Comparison of ENCODE assay signal across 10 mouse cellular contexts in the genomic region with DNA sequence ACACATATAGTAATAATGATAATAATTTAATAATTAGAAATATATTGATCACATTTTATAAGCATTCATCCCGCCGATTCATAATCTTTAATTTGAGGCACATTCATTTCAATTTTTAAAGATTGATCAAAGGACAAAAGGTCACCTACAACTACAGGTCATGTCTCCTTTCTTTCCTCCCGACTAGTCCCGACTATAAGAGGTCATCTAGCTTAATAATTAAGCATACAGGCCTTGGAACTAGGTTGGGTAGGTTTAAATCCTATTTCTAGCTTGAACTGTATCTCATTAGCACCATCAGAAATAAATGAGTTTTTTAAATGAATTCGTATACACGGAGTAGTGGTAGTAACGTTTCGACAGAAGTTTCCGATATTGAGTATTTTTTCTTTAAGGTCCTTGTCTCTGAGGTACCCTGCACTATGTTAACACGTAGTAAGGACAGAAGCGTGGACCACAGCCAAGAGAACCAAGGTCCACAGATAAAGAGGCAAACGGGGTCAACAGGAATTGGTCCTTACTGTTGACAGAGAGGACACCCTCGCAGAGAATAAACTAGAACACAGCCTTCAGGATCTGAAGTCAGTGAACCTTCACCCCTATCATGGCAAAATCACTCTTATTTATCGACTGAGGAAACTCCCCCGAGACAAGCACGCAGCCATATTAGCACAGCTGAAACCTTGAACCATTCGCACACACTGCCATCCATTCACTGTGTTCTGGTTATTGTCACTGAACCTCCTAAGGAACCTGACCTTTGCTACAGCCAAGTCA.
A peak's percentile ranks its signal among the peaks of the same experiment; 100 is the strongest.
DNase-seq lines count a peak whose midpoint lies in the region; ATAC-seq and TF ChIP-seq lines count a peak whose summit lies in the region.
"Had no signal": no experiment of that assay in that cellular context is flagged by ENCODE, and none has a peak within 500 bp of the region (broad histone marks: within the 10 kb centered on the region; RNA-seq: fewer than 3 reads in every experiment).

No protein-coding gene starts in this region.

- 24% methylated on average over 17 of the region's 17 CpGs for WGBS in heart, adult 2 months
- 40% methylated on average over 17 of the region's 17 CpGs for WGBS in intestine, embryonic 15.5 days
- 61% methylated on average over 17 of the region's 17 CpGs for WGBS in liver, embryonic 12.5 days (ENCODE audit: insufficient replicate concordance)
- WGBS in cerebellum, adult 2 months: 78% methylated on average over 17 of the region's 17 CpGs

- no peak for TF ChIP-seq CTCF in heart, adult 2 months (IDR thresholded peaks at IDR 0.05)
- no peak for TF ChIP-seq CTCF in cerebellum, adult 2 months (IDR thresholded peaks at IDR 0.05; ENCODE audit: borderline replicate concordance, insufficient read depth, low read depth, low read length)
- TF ChIP-seq CTCF in gastrocnemius, adult 2 months (IDR thresholded peaks at IDR 0.05): no peak

- intact Hi-C loops in heart, adult 2 months (cut with DNase I): loop anchor here (2.0 to 5.0 kb wide), 5 partner anchors 147 to 401 kb away; partner anchors contain the start of genes Jmjd1c and Reep3
- intact Hi-C loops in gastrocnemius, adult 2 months (cut with DNase I): loop anchor here (2.0 to 10.0 kb wide), 6 partner anchors 58 to 625 kb away; partner anchors contain the start of gene Egr2

- peak in 1 of 2 experiments; percentile 39 for DNase-seq in heart, adult 2 months
- no peak for DNase-seq in heart, adult 11 months
- DNase-seq in adrenal gland, adult 2 months: peak; percentile 81
- DNase-seq in cerebellum, adult 2 months: no peak
- no peak for DNase-seq in thymus, postnatal 10 days (ENCODE audit: low spot score in 2 of 2)
- no peak for DNase-seq in gastrocnemius, adult 2 months
- DNase-seq: layer of hippocampus, adult 9-11 months had no signal

- no peaks in the 10 kb centered on the region for H3K27me3 ChIP-seq in heart, adult 2 months (ENCODE audit: control insufficient read depth, insufficient read depth, low read length)
- H3K27me3 ChIP-seq in intestine, embryonic 15.5 days (replicated peaks): no peaks in the 10 kb centered on the region
- H3K27me3 ChIP-seq in liver, embryonic 12.5 days (replicated peaks): peaks cover 5% of the 10 kb centered on the region; the same call in 1 of the 2 replicates
- H3K27me3 ChIP-seq in cerebellum, adult 2 months (ENCODE audit: control insufficient read depth, insufficient read depth, low read length): no peaks in the 10 kb centered on the region
- H3K27me3 ChIP-seq: midbrain, embryonic 12.5 days had no signal

- H3K9me3 ChIP-seq in intestine, embryonic 15.5 days: no peaks in the 10 kb centered on the region
- H3K9me3 ChIP-seq in liver, embryonic 12.5 days (replicated peaks): no peaks in the 10 kb centered on the region
- H3K9me3 ChIP-seq: midbrain, embryonic 12.5 days had no signal

- no peak for TF ChIP-seq EP300 in heart, adult 2 months (IDR thresholded peaks at IDR 0.05; ENCODE audit: insufficient read depth, low read depth, low read length)

- peaks cover 16% of the 10 kb centered on the region for H3K4me1 ChIP-seq in heart, adult 2 months (ENCODE audit: control insufficient read depth, insufficient read depth, low read length)
- H3K4me1 ChIP-seq in intestine, embryonic 15.5 days (replicated peaks): peaks cover 19% of the 10 kb centered on the region
- H3K4me1 ChIP-seq in liver, embryonic 12.5 days: peaks cover 50% of the 10 kb centered on the region
- H3K4me1 ChIP-seq in cerebellum, adult 2 months (ENCODE audit: control insufficient read depth, insufficient read depth, low read length): no peaks in the 10 kb centered on the region

- peak overlapping the region; percentile 44; the same call in 1 of the 2 replicates for H3K27ac ChIP-seq in heart, adult 2 months
- H3K27ac ChIP-seq in intestine, embryonic 15.5 days: no peak overlapping the region
- no peak overlapping the region for H3K27ac ChIP-seq in liver, embryonic 12.5 days
- H3K27ac ChIP-seq in cerebellum, adult 2 months (ENCODE audit: insufficient read depth, low read length): no peak overlapping the region
- no peak overlapping the region for H3K27ac ChIP-seq in gastrocnemius, adult 2 months
- H3K27ac ChIP-seq: midbrain, embryonic 12.5 days had no signal

- 0 out of 2 replicates have a peak, but pooled peaks cover 1% of the 10 kb centered on the region for H3K36me3 ChIP-seq in heart, adult 2 months (ENCODE audit: control insufficient read depth, insufficient read depth, low read length)
- no peaks in the 10 kb centered on the region for H3K36me3 ChIP-seq in intestine, embryonic 15.5 days
- no peaks in the 10 kb centered on the region for H3K36me3 ChIP-seq in liver, embryonic 12.5 days
- H3K36me3 ChIP-seq: midbrain, embryonic 12.5 days had no signal

- ATAC-seq in intestine, embryonic 15.5 days: peak; percentile 39
- ATAC-seq in liver, embryonic 12.5 days: 0 out of 2 replicates have a peak, but pooled peaks have one; percentile 14

- H3K4me3 ChIP-seq in heart, adult 2 months: no peak overlapping the region
- no peak overlapping the region for H3K4me3 ChIP-seq in intestine, embryonic 15.5 days (replicated peaks)
- no peak overlapping the region for H3K4me3 ChIP-seq in liver, embryonic 12.5 days
- H3K4me3 ChIP-seq in cerebellum, adult 2 months (replicated peaks; ENCODE audit: insufficient read depth, low read depth, low read length): no peak overlapping the region
- H3K4me3 ChIP-seq in gastrocnemius, adult 2 months: no peak overlapping the region
- H3K4me3 ChIP-seq: midbrain, embryonic 12.5 days had no signal

- H3K4me2 ChIP-seq in intestine, embryonic 15.5 days (replicated peaks): no peak overlapping the region
- H3K4me2 ChIP-seq in liver, embryonic 12.5 days: 0 out of 2 replicates have a peak overlapping the region, but pooled peaks have one; percentile 5
- H3K4me2 ChIP-seq: midbrain, embryonic 12.5 days had no signal

- H3K9ac ChIP-seq in heart, adult 2 months (ENCODE audit: low read depth, low read length): no peak overlapping the region
- H3K9ac ChIP-seq in intestine, embryonic 15.5 days: no peak overlapping the region
- H3K9ac ChIP-seq in liver, embryonic 12.5 days: no peak overlapping the region
- H3K9ac ChIP-seq: midbrain, embryonic 12.5 days had no signal

- TF ChIP-seq POLR2A in heart, adult 2 months (IDR thresholded peaks at IDR 0.05; ENCODE audit: insufficient read depth, low read depth, low read length): no peak
- no peak for TF ChIP-seq POLR2A in cerebellum, adult 2 months (IDR thresholded peaks at IDR 0.05; ENCODE audit: borderline replicate concordance, insufficient read depth, low read length)

- H3K79me2 ChIP-seq in heart, adult 2 months (replicated peaks; ENCODE audit: control insufficient read depth, insufficient read depth, low read length): no peaks in the 10 kb centered on the region; the same call in 1 of the 2 replicates
